Mouse (Mus musculus) olfactory bulb, adult 2 months (tissue): Measurements from ENCODE around the gene Zfp148. TPM values are rescaled to one million over a fixed set of nuclear protein-coding genes. Genes with fewer than 3 reads are reported as not detected.
"Not testable (repeated sequence)": the region's sequence is repeated elsewhere in the genome, so short reads cannot be mapped to it uniquely, and the experiment has no call there.

ENCODE experiments used
- H3K27ac ChIP-seq: fragments of 200-500 bp; 2 replicates; pipeline ENCODE4 v1.5.1; 2012; ENCODE audit warnings: low read depth, low read length; ENCODE audit not compliant: insufficient read depth
- H3K4me1 ChIP-seq: fragments of 200-500 bp; 2 replicates; pipeline ENCODE4 v1.6.1; 2012; ENCODE audit warnings: low read length; ENCODE audit not compliant: control insufficient read depth, insufficient read depth
- H3K4me3 ChIP-seq: fragments of 200-500 bp; 2 replicates; pipeline ENCODE4 v1.5.1; 2012; ENCODE audit warnings: mild to moderate bottlenecking, low read depth, low read length, moderate library complexity; ENCODE audit not compliant: insufficient read depth
- CTCF ChIP-seq: fragments of 200-500 bp; IDR thresholded peaks from 2 replicates; pipeline ENCODE4 v1.5.1; 2012; ENCODE audit warnings: low read depth, mild to moderate bottlenecking, low read length, moderate library complexity; ENCODE audit not compliant: insufficient read depth
- POLR2A ChIP-seq: fragments of 200-500 bp; IDR thresholded peaks from 2 replicates; pipeline ENCODE4 v1.6.1; 2012; ENCODE audit warnings: mild to moderate bottlenecking, low read depth, low read length, moderate library complexity; ENCODE audit not compliant: insufficient read depth
- WGBS: fragments of 180-500 bp; shearing (Covaris S2); methylation state at CpG from one replicate; pipeline ENCODE4 v1.1.7; 2018; 5-methylcytosine and 5-hydroxymethylcytosine counted together
- polyA plus RNA-seq: library from polyadenylated mRNA; stranded (reverse); fragments of >200 nt; gene quantifications from 2 replicates; pipeline ENCODE4 v1.2.4, GENCODE M21; 2012; ENCODE audit warnings: low replicate concordance; ENCODE audit not compliant: missing spikeins, insufficient read depth, insufficient read length

Zfp148 gene
- polyA plus RNA-seq, 1 experiment = 48.4 TPM

DNA sequence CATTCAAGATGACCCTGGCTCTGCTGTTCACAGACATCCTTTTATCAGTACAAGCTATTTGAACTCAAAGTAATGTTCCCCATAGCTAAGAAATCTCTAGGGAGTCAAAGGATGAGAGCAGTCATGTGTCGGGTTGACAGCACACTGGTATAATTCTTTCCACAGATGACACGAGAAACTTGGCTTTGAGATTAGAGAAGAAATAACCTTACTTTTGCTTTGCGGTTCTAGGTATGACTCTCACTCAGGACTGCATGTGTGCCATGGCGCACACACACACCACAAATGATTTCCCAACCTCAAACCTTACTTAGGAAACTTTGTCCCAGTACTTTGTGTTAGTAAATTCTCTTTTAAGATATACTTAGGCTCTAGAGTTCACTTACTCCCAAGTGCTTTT lies 113.7 kb downstream of the Zfp148 start:
- 94% methylated on average over 4 of the region's 4 CpGs for WGBS
- no peak overlapping the region for H3K27ac ChIP-seq

DNA sequence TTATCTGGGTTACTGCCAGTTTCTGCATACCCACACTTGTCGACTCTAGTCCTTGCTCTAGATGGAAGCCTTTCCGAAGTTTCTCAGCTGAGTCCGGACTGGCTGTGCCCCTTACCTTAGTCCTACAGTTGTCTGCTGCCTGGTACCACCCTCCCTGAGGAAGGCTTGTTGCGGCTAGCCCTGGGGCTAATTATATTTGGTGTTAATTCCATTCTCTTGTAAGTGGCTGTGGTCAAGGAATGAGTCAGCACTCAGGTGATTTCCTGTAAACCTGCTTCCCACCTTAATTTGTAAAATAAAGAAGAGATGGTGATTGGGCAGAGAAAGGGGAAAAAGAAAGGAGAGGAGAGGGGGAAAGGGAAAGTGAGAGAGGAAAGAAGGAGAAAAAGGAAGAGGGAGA lies 127.4 kb downstream of the Zfp148 start:
- no peaks in the 10 kb centered on the region for H3K4me1 ChIP-seq
- WGBS = 85% methylated on average over 4 of the region's 4 CpGs
- no peak for TF ChIP-seq CTCF
- TF ChIP-seq POLR2A = no peak

More for the DNA sequence above, 113.7 kb downstream of the Zfp148 start:
- H3K4me1 ChIP-seq = no peaks in the 10 kb centered on the region
- no peak for TF ChIP-seq CTCF
- no peak for TF ChIP-seq POLR2A
- no peak overlapping the region for H3K4me3 ChIP-seq

DNA sequence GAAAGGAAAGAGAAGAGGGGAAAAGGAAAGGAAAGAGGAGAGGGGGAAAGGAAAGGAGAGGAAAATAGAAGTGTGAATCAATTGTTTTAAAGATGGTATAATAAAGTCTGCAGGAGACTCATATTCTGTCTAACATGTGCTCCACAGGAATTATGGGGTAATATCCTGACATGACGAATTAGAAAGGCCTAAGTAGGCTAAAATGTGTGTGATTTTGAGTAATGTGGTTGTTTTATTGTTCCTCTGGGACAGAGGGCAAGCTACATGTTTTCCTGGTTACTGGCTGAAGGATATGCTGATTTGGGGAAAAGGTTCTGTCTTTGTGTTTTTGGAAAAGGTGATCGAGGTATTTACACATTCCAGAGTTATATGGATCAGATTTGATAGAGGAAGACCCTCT lies 128.6 kb downstream of the Zfp148 start:
- H3K27ac ChIP-seq, H3K4me1 ChIP-seq, H3K4me3 ChIP-seq: not testable (repeated sequence)
- 87% methylated on average over 2 of the region's 2 CpGs for WGBS

More for the DNA sequence above, 127.4 kb downstream of the Zfp148 start:
- no peak overlapping the region for H3K4me3 ChIP-seq
- no peak overlapping the region for H3K27ac ChIP-seq

DNA sequence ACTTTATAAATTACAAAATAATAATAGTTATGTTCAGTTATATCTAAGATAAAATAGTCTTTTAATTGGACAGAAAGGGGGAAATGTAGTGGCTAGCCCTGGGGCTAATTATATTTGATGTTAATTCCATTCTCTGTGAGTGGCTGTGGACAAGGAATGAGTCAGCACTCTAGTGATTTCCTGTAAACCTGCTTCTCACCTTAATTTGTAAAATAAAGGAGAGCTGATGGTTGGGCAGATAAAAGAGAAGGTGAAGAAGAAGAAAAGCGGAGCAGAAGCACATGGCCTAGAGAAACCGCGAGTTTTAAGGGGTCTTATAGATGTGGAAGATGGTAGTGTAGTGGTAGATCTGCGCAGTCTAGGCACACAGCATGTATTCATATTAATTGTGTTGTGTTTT lies 130.2 kb downstream of the Zfp148 start:
- H3K27ac ChIP-seq, H3K4me1 ChIP-seq, H3K4me3 ChIP-seq: not testable (repeated sequence)
- WGBS = 94% methylated on average over 4 of the region's 4 CpGs

DNA sequence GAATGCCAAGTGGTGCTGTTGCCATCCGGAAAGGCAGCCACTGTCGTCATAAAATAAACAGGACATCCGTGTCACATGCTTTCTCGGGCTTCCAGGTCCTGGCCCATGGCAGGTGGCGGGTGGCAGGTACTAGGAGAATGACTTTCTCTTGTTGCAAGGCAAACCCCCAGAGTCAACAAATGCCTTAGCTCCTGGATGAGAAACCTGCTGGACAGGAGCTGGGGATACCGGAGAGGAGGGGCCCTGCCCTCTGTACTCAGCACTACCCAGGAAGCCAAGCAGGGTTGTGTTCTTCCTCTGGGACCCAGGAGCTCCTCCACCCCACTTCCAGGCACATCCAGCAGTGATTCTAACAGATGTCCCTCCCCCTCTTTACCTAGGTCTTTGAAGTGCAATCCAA lies 131.9 kb downstream of the Zfp148 start:
- H3K4me1 ChIP-seq = peaks cover 8% of the 10 kb centered on the region
- no peak for TF ChIP-seq POLR2A
- no peak for TF ChIP-seq CTCF
- H3K4me3 ChIP-seq = no peak overlapping the region
- H3K27ac ChIP-seq = no peak overlapping the region
- 82% methylated on average over 6 of the region's 6 CpGs for WGBS

DNA sequence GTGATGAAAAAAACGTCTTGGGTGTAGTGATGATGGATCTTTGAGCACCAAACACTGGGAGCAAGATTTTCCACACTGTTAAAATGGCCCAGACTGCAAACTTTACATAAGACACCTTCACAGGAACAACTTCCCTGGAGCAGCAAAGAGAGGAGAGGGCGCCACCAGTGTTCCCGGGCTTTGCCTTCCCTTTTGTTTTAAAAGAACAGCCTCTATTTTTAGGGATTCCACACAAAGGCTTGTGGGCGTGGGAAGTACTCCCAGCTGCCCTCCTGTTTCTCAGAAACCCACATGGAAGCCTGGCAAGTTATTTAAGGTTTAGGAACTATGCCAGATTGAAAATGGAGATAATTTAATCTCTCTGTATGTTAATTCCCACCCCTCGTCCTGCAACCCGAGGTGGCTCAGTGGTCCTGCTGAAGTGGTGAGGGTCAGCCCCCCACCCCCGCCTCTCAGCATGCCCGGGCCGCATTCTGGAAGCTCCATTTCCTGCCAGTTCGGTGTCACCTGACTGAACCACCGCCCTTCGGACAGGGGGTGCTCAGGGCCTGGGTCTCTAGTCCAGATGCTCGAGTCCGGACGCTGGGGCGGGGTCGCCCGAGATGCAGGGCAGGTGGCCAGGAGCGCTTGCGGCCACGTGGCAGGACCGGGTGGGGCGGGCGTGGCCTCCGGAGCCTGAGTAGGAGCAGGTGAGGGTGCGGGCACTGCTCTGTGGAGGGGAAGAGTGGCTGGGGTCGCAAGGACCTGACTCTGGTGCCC lies 136.3 kb downstream of the Zfp148 start, which contains the start of gene Slc12a8:
TSS of gene Slc12a8 (plus strand) at position 522 of the 759 bp plus-strand sequence.
- 4% methylated on average over 27 of the region's 27 CpGs for WGBS
- TF ChIP-seq POLR2A (no peak), CTCF (no peak)
- H3K27ac ChIP-seq = peak within 1 kb of the TSS; percentile 96

DNA sequence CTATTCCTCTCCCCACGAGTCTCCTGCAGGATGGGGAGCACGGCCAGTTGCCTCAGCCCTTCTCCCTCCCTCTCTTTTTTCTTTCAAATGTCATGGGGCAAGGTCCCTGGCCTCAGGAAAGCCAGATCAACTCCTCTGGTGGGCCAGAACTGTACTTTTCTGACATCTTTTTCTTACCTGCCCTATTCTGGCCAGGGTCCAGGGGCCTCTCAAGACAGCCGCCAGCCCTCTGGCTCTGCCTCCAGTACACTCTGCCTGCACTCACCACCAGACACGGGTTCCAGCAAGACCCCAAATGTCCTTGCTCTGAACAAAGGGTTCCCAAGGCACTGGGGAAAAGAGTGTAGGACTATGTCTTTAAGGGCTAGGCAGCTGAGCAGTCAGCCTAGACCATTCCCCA lies 137.0 kb downstream of the Zfp148 start:
- 30% methylated on average over 4 of the region's 4 CpGs for WGBS
- H3K4me3 ChIP-seq = peak overlapping the region; percentile 45; the same call in 1 of the 2 replicates
- TF ChIP-seq CTCF (no peak), POLR2A (no peak)
- H3K4me1 ChIP-seq = peaks cover 19% of the 10 kb centered on the region
- peak overlapping the region; percentile 96 for H3K27ac ChIP-seq

More for the DNA sequence above, 136.3 kb downstream of the Zfp148 start, which contains the start of gene Slc12a8:
- peaks cover 19% of the 10 kb centered on the region for H3K4me1 ChIP-seq
- H3K4me3 ChIP-seq = peak within 1 kb of the TSS; percentile 45

DNA sequence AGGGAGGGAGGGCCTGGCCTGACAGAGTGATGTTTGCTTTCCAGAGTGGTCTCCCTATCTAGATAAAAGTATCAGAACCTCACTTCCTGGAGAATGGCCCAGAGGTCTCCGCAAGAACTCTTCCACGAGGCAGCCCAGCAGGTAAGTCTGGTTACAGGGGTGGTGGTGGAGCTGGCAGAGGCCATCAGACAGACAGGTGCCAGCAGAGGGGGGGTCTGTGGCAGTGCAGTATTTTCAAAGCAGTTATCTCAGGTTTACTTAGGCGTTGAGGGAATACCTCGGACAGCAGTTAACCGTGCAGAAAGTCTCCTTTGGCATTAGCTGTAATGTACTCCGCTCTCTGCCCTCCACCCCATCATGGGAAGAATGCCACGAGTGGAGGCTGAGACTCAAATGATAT lies 137.6 kb downstream of the Zfp148 start:
- WGBS = 71% methylated on average over 7 of the region's 7 CpGs
- peaks cover 19% of the 10 kb centered on the region for H3K4me1 ChIP-seq
- H3K27ac ChIP-seq = no peak overlapping the region
- peak overlapping the region; percentile 18; the same call in 1 of the 2 replicates for H3K4me3 ChIP-seq
- TF ChIP-seq CTCF (no peak), POLR2A (no peak)

DNA sequence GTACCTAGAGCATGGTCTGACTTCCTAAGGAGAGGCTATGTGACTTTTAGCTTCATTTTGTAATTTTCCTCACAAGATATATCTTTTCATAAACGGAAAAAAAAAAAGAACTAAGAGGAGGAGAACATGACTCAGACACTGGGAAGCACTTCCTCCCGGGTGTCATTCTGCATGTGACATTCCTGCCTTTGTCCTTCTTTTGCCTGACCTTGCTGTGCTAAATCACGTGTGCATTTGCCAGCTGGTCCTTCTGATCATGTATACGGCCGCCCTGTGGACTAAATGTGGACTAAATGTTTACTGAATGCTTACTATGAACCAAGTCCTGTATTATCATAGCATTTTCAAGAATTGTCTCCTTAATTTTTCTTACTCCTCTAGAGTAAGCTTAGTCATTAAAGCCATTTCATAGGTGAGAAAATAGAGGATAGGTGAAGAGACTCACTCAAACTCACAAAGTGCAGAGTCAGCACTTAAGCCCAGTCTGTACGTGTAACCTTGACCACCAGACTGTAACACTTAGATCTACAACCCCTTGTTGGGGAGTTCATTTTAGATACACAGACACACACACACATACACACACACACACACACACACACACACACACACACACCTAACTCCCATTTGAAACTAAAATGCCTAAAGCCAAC lies 139.4 kb downstream of the Zfp148 start:
- peaks cover 17% of the 10 kb centered on the region for H3K4me1 ChIP-seq
- no peak overlapping the region for H3K4me3 ChIP-seq
- 51% methylated on average over 6 of the region's 6 CpGs for WGBS
- H3K27ac ChIP-seq = no peak overlapping the region
- TF ChIP-seq CTCF (no peak), POLR2A (no peak)
